Mouse (Mus musculus) heart, adult 2 months (tissue): ENCODE data around the gene Morn1. TPM values are rescaled to one million over a fixed set of nuclear protein-coding genes. Genes with fewer than 3 reads are reported as not detected.

Experiments
- DNase-seq, 2 experiments: peaks; one replicate each; pipeline ENCODE4 v3.0.0; 2021
- H3K27ac ChIP-seq: fragments of 200-600 bp; 2 replicates; pipeline ENCODE4 v1.8.1; 2022
- H3K27me3 ChIP-seq: fragments of 200-500 bp; 2 replicates; pipeline ENCODE4 v1.6.1; 2012; ENCODE audit warnings: mild to moderate bottlenecking, low read length, inconsistent platforms, mixed read lengths; ENCODE audit not compliant: control insufficient read depth, insufficient read depth
- H3K36me3 ChIP-seq: fragments of 200-500 bp; 2 replicates; pipeline ENCODE4 v1.6.1; 2012; ENCODE audit warnings: low read length, inconsistent platforms; ENCODE audit not compliant: control insufficient read depth, insufficient read depth
- H3K4me1 ChIP-seq: fragments of 200-500 bp; 2 replicates; pipeline ENCODE4 v1.6.1; 2011; ENCODE audit warnings: low read length; ENCODE audit not compliant: control insufficient read depth, insufficient read depth
- H3K4me3 ChIP-seq: fragments of 200-600 bp; 2 replicates; pipeline ENCODE4 v1.8.1; 2022
- H3K79me2 ChIP-seq: fragments of 200-500 bp; replicated peaks from 2 replicates; pipeline ENCODE4 v1.6.1; 2012; ENCODE audit warnings: mild to moderate bottlenecking, inconsistent platforms, low read length, moderate library complexity, mixed read lengths; ENCODE audit not compliant: control insufficient read depth, insufficient read depth
- H3K9ac ChIP-seq: fragments of 200-500 bp; 2 replicates; pipeline ENCODE4 v1.6.1; 2012; ENCODE audit warnings: low read depth, mild to moderate bottlenecking, control low read depth, inconsistent platforms, low read length, mixed read lengths
- CTCF ChIP-seq: fragments of 200-600 bp; IDR thresholded peaks from 2 replicates; pipeline ENCODE4 v1.8.1; 2022; ENCODE audit warnings: antibody characterized with exemption, mild to moderate bottlenecking, moderate library complexity
- EP300 ChIP-seq: fragments of 200-500 bp; IDR thresholded peaks from 2 replicates; pipeline ENCODE4 v1.6.1; 2011; ENCODE audit warnings: low read depth, low read length, control low read depth; ENCODE audit not compliant: insufficient read depth
- POLR2A ChIP-seq: fragments of 200-500 bp; IDR thresholded peaks from 2 replicates; pipeline ENCODE4 v1.6.1; 2011; ENCODE audit warnings: mild to moderate bottlenecking, low read depth, low read length, control low read depth; ENCODE audit not compliant: insufficient read depth
- WGBS: fragments of 180-500 bp; shearing (Covaris S2); methylation state at CpG from one replicate; pipeline ENCODE4 v1.1.7; 2018; 5-methylcytosine and 5-hydroxymethylcytosine counted together
- intact Hi-C: fragments of 180-260 bp; cut with DNase I; formaldehyde crosslinking; loops from one replicate; pipeline ENCODE4 v1.15.1; 2025
- polyA plus RNA-seq: library from polyadenylated mRNA; depleted of rRNA; stranded (reverse); fragments of >200 nt; gene quantifications from 2 replicates; pipeline ENCODE4 v1.2.3, GENCODE M21; 2012
- total RNA-seq, 2 experiments: library from RNA; stranded (reverse); gene quantifications; 2 replicates each; pipeline ENCODE4 v1.2.3; 2021

Gene Morn1
- total and polyA plus RNA-seq, 3 experiments: 1.1 to 2.5 (median 1.3) TPM

- Histone ChIP-seq H3K9ac (peak overlapping the region; percentile 19; the same call in 1 of the 2 replicates), H3K36me3 (peaks cover 12% of the 10 kb centered on the region), H3K27ac (peak overlapping the region; percentile 84), H3K4me1 (peaks cover 66% of the 10 kb centered on the region), H3K4me3 (no peak overlapping the region), H3K27me3 (no peaks in the 10 kb centered on the region), H3K79me2 (peaks cover 8% of the 10 kb centered on the region)
- intact Hi-C loops: loop anchor here (2.0 kb wide), 1 partner anchor 23 kb away; no protein-coding TSS in a partner anchor
- 30% methylated on average over 17 of the region's 17 CpGs for WGBS
- TF ChIP-seq CTCF (no peak), EP300 (no peak), POLR2A (no peak)
- no peak for DNase-seq
Observed at GRCm38 (mm10) chr4:155173822-155174785, 87.7 kb downstream of the Morn1 start.

DNA sequence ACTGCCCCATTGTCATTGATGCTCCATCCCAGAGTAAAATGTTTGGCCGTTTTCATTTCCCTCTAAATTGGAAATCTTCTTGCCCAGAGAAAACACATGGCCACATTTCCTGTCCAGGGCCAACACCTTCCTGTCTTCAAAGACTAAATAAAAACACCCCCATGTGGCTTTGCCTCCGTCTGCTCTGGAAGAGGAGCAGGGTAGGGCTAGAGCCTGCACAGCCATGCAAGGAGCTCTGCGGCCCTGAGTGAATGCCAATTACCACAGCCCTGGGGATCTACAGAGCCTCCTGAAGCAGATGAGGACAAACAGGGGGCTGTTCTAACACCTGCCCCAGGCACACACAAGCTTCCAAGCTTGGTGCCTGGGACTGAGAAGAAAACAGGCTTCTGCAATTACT is 89.8 kb downstream of the Morn1 start:
- TF ChIP-seq POLR2A: no peak
- TF ChIP-seq EP300: no peak
- TF ChIP-seq CTCF: no peak
- no peak overlapping the region for H3K4me3 ChIP-seq
- H3K9ac ChIP-seq: no peak overlapping the region
- no peaks in the 10 kb centered on the region for H3K27me3 ChIP-seq
- peak overlapping the region; percentile 74 for H3K27ac ChIP-seq
- H3K36me3 ChIP-seq: peaks cover 12% of the 10 kb centered on the region
- peaks cover 63% of the 10 kb centered on the region for H3K4me1 ChIP-seq
- 25% methylated on average over 3 of the region's 3 CpGs for WGBS
- no peak for DNase-seq
- intact Hi-C loops: loop anchor here (5.0 kb wide), 1 partner anchor 34 kb away; no protein-coding TSS in a partner anchor
- H3K79me2 ChIP-seq: peaks cover 4% of the 10 kb centered on the region

DNA sequence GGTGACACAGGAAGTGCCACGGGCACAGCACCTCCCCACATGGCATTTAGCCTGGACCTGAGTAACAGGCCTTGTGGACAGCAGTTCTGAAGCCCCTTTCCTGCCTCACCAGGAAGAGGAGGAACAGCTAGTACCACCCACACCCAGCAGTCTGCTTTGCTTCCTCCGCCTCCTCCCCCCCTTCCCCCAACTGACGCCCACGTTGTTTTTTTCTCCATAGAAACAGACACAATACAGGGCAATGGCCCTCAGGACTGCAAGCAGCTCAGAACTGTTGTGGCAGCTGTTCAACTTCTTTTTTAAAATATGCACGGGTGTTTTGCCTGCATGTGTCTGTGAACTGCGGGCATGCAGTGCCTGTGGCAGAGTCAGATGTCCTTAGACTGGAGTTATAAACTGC is 91.9 kb downstream of the Morn1 start:
- H3K4me1 ChIP-seq: peaks cover 56% of the 10 kb centered on the region
- H3K79me2 ChIP-seq: peaks cover 8% of the 10 kb centered on the region
- peak overlapping the region; percentile 27; the same call in 1 of the 2 replicates for H3K9ac ChIP-seq
- WGBS: 1% methylated on average over 6 of the region's 6 CpGs
- peak overlapping the region; percentile 74 for H3K27ac ChIP-seq
- H3K36me3 ChIP-seq: peaks cover 9% of the 10 kb centered on the region
- peak; percentile 73 to 86 for DNase-seq
- H3K27me3 ChIP-seq: no peaks in the 10 kb centered on the region
- 0 out of 2 replicates have a peak, but pooled peaks have one; percentile 50 for TF ChIP-seq POLR2A
- TF ChIP-seq CTCF: no peak
- TF ChIP-seq EP300: peak; percentile 99
- intact Hi-C loops: loop anchor here (2.0 to 5.0 kb wide), 2 partner anchors 36 to 43 kb away; no protein-coding TSS in a partner anchor
- peak overlapping the region; percentile 10; the same call in 1 of the 2 replicates for H3K4me3 ChIP-seq

DNA sequence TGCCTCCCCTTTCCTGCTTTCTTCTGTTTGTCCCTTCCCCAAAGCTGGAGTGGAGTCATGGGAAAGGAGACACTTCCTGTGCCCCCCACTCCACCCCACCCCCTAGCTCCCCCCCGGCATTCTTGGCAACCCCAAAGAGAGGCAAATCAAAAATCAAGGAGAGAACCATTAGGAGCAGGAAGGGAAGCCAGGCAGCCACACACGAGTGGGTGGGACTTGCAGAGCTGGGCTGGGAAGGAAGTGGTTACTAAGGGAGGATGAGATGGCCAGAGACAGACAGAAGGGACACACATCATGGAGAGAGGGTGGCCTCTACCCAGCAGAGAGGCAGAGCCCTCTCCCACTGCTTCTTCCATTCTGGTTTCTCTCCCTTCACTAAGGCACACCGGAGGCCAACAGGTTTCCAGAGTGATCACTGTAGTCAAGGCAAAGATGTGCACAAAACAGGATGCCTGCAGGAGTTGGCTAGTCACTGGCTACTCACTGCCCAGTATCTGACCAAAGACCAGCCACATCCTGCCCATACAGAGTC is 92.7 kb downstream of the Morn1 start:
- H3K36me3 ChIP-seq: peaks cover 9% of the 10 kb centered on the region
- H3K4me1 ChIP-seq: peaks cover 54% of the 10 kb centered on the region
- peak overlapping the region; percentile 10; the same call in 1 of the 2 replicates for H3K4me3 ChIP-seq
- peak overlapping the region; percentile 74 for H3K27ac ChIP-seq
- H3K9ac ChIP-seq: 0 out of 2 replicates have a peak overlapping the region, but pooled peaks have one; percentile 8
- no peaks in the 10 kb centered on the region for H3K27me3 ChIP-seq
- WGBS: 11% methylated on average over 3 of the region's 3 CpGs
- TF ChIP-seq POLR2A (no peak), EP300 (no peak), CTCF (no peak)
- peaks cover 10% of the 10 kb centered on the region for H3K79me2 ChIP-seq
- intact Hi-C loops: loop anchor here (2.0 to 5.0 kb wide), 2 partner anchors 37 to 42 kb away; no protein-coding TSS in a partner anchor
- peak; percentile 60 to 67 for DNase-seq

- WGBS: 78% methylated on average over 7 of the region's 7 CpGs
- no peak overlapping the region for H3K27ac ChIP-seq
- peaks cover 56% of the 10 kb centered on the region for H3K4me1 ChIP-seq
- no peak overlapping the region for H3K4me3 ChIP-seq
- no peaks in the 10 kb centered on the region; the same call in 1 of the 2 replicates for H3K36me3 ChIP-seq
- no peak for DNase-seq
- TF ChIP-seq EP300: no peak
- no peak for TF ChIP-seq CTCF
- no peak for TF ChIP-seq POLR2A
- H3K79me2 ChIP-seq: peaks cover 12% of the 10 kb centered on the region
- intact Hi-C loops: no loop called here
- no peak overlapping the region for H3K9ac ChIP-seq
- H3K27me3 ChIP-seq: no peaks in the 10 kb centered on the region
Observed at GRCm38 (mm10) chr4:155183201-155183600, 96.8 kb downstream of the Morn1 start.
